Mouse (Mus musculus): ENCODE measurements around the gene Clrn2. TPM values are rescaled to one million over a fixed set of nuclear protein-coding genes. Genes with fewer than 3 reads are reported as not detected.
"Not testable (repeated sequence)": the region's sequence is repeated elsewhere in the genome, so short reads cannot be mapped to it uniquely, and the experiment has no call there.

Clrn2 gene
- total RNA-seq (2021) = not detected
- long read RNA-seq = 0 reads

- DNase-seq (ENCODE audit: low spot score in 2 of 2) = no peak
Measured at GRCm38 (mm10) chr5:45453451-45453850, at the start of gene Clrn2. Gene Clrn2, plus strand, starts transcription at chr5:45453751.

- no peak for DNase-seq (ENCODE audit: low spot score in 2 of 2)
Measured at GRCm38 (mm10) chr5:45406129-45406528, 47.4 kb upstream of the Clrn2 start.

- DNase-seq (ENCODE audit: low spot score in 2 of 2) = no peak
Measured at GRCm38 (mm10) chr5:45416478-45416877, 37.1 kb upstream of the Clrn2 start.

GRCm38 (mm10) chr5:45417859-45418443 is 35.6 kb upstream of the Clrn2 start:
- no peak for DNase-seq (ENCODE audit: low spot score in 2 of 2)

GRCm38 (mm10) chr5:45419841-45420638 is 33.5 kb upstream of the Clrn2 start:
- DNase-seq (ENCODE audit: low spot score in 2 of 2) = peak in 1 of 2 experiments; percentile 11

GRCm38 (mm10) chr5:45421881-45422844 is 31.4 kb upstream of the Clrn2 start:
- DNase-seq (ENCODE audit: low spot score in 2 of 2) = no peak

GRCm38 (mm10) chr5:45424021-45424886 is 29.3 kb upstream of the Clrn2 start:
- DNase-seq (ENCODE audit: low spot score in 2 of 2) = peak; percentile 71 to 75

- not testable (repeated sequence) for DNase-seq (ENCODE audit: low spot score in 2 of 2)
Measured at GRCm38 (mm10) chr5:45425771-45426170, 27.8 kb upstream of the Clrn2 start.

- no peak for DNase-seq (ENCODE audit: low spot score in 2 of 2)
Measured at GRCm38 (mm10) chr5:45426416-45427034, 27.0 kb upstream of the Clrn2 start.

GRCm38 (mm10) chr5:45427891-45428290 is 25.7 kb upstream of the Clrn2 start:
- DNase-seq (ENCODE audit: low spot score in 2 of 2) = no peak

GRCm38 (mm10) chr5:45435967-45436950 is 17.3 kb upstream of the Clrn2 start:
- no peak for DNase-seq (ENCODE audit: low spot score in 2 of 2)

- no peak for DNase-seq (ENCODE audit: low spot score in 2 of 2)
Measured at GRCm38 (mm10) chr5:45437826-45438225, 15.7 kb upstream of the Clrn2 start.

GRCm38 (mm10) chr5:45438301-45438700 is 15.2 kb upstream of the Clrn2 start:
- DNase-seq (ENCODE audit: low spot score in 2 of 2) = no peak

- no peak for DNase-seq (ENCODE audit: low spot score in 2 of 2)
Measured at GRCm38 (mm10) chr5:45441124-45441523, 12.4 kb upstream of the Clrn2 start.

- DNase-seq (ENCODE audit: low spot score in 2 of 2) = no peak
Measured at GRCm38 (mm10) chr5:45441745-45442144, 11.8 kb upstream of the Clrn2 start.

GRCm38 (mm10) chr5:45444130-45444832 is 9.3 kb upstream of the Clrn2 start:
- DNase-seq (ENCODE audit: low spot score in 2 of 2) = no peak

- no peak for DNase-seq (ENCODE audit: low spot score in 2 of 2)
Measured at GRCm38 (mm10) chr5:45448676-45449075, 4.9 kb upstream of the Clrn2 start.

- DNase-seq (ENCODE audit: low spot score in 2 of 2) = no peak
Measured at GRCm38 (mm10) chr5:45449206-45449605, 4.3 kb upstream of the Clrn2 start.
